Mouse (Mus musculus) lung, adult 18-20 months (tissue): ENCODE data around the gene Zfp787.
"Not testable (repeated sequence)": the region's sequence is repeated elsewhere in the genome, so short reads cannot be mapped to it uniquely, and the experiment has no call there.

Experiments used
- DNase-seq, 2 experiments: peaks; one replicate each; pipeline ENCODE4 v3.0.0; 2022; ENCODE audit warnings: mixed read lengths in 2 of 2

Zfp787 gene

GRCm38 (mm10) chr7:6161541-6161940, 5.7 kb upstream of the Zfp787 start:
- peak; percentile 39 to 62 for DNase-seq

GRCm38 (mm10) chr7:6159604-6160003, 3.8 kb upstream of the Zfp787 start:
- DNase-seq: no peak

GRCm38 (mm10) chr7:6157479-6157878, 1.7 kb upstream of the Zfp787 start:
- DNase-seq: no peak

- no peak for DNase-seq
Observed at GRCm38 (mm10) chr7:6156901-6157472, 1.2 kb upstream of the Zfp787 start.

- DNase-seq: peak; percentile 80 to 84
Observed at GRCm38 (mm10) chr7:6155031-6155872, 545 bp downstream of the Zfp787 start.

GRCm38 (mm10) chr7:6154164-6154563, 1.6 kb downstream of the Zfp787 start:
- no peak for DNase-seq

GRCm38 (mm10) chr7:6153131-6153530, 2.7 kb downstream of the Zfp787 start:
- no peak for DNase-seq

GRCm38 (mm10) chr7:6152036-6152435, 3.8 kb downstream of the Zfp787 start:
- no peak for DNase-seq

- DNase-seq: no peak
Observed at GRCm38 (mm10) chr7:6151266-6151665, 4.5 kb downstream of the Zfp787 start.

- DNase-seq: peak; percentile 61 to 74
Observed at GRCm38 (mm10) chr7:6147688-6148087, 8.1 kb downstream of the Zfp787 start.

GRCm38 (mm10) chr7:6146982-6147325, 8.8 kb downstream of the Zfp787 start:
- no peak for DNase-seq

GRCm38 (mm10) chr7:6146194-6146981, 9.4 kb downstream of the Zfp787 start:
- no peak for DNase-seq

- no peak for DNase-seq
Observed at GRCm38 (mm10) chr7:6145423-6146188, 10.2 kb downstream of the Zfp787 start.

- DNase-seq: no peak
Observed at GRCm38 (mm10) chr7:6143991-6144531, 11.7 kb downstream of the Zfp787 start.

- DNase-seq: no peak
Observed at GRCm38 (mm10) chr7:6139295-6139694, 16.5 kb downstream of the Zfp787 start.

GRCm38 (mm10) chr7:6136497-6136896, 19.3 kb downstream of the Zfp787 start:
- no peak for DNase-seq

- no peak for DNase-seq
Observed at GRCm38 (mm10) chr7:6132646-6133045, 23.2 kb downstream of the Zfp787 start.

GRCm38 (mm10) chr7:6130346-6130745, 25.5 kb downstream of the Zfp787 start:
- DNase-seq: no peak

- DNase-seq: peak; percentile 79 to 84
Observed at GRCm38 (mm10) chr7:6126690-6127448, 28.9 kb downstream of the Zfp787 start.

GRCm38 (mm10) chr7:6121128-6121527, 34.7 kb downstream of the Zfp787 start:
- DNase-seq: not testable (repeated sequence)

- not testable (repeated sequence) for DNase-seq
Observed at GRCm38 (mm10) chr7:6120104-6120503, 35.7 kb downstream of the Zfp787 start.

GRCm38 (mm10) chr7:6119501-6119900, 36.3 kb downstream of the Zfp787 start:
- no peak for DNase-seq
